Mouse (Mus musculus) large intestine, adult 2 months (tissue): Measurements from ENCODE around the gene Abcc6. TPM values are rescaled to one million over a fixed set of nuclear protein-coding genes. Genes with fewer than 3 reads are reported as not detected.

Experiments
- DNase-seq: peaks from one replicate; pipeline ENCODE4 v3.0.0-alpha.2; 2012; ENCODE audit warnings: low read depth, low spot score
- WGBS: fragments of 180-500 bp; shearing (Covaris S2); methylation state at CpG from one replicate; pipeline ENCODE4 v1.1.7; 2018; 5-methylcytosine and 5-hydroxymethylcytosine counted together
- polyA plus RNA-seq: library from polyadenylated mRNA; depleted of rRNA; stranded (reverse); fragments of >200 nt; gene quantifications from 2 replicates; pipeline ENCODE4 v1.2.3, GENCODE M21; 2012

Gene Abcc6
- polyA plus RNA-seq, 1 experiment = 3.0 TPM

DNA sequence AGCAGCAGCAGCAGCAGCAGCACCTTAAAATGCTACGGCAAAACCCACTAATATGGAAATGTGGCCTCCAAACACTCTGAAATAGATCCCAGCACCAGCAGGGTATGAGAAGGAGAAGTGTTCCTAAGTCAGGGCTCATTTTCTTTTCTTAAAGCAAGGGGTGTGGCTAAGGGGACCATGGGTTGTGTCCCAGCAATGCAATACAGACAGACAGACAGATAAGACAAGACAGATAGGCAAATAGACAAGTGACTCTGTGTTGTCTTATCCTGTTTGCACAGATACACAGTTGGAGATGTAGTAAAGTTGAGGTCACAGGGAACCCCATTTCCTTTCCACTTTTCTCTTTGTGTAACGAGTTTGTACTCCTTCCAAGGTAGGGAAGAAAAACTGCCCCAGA is 973 bp upstream of the Abcc6 start:
- no peak for DNase-seq
- WGBS = 41% methylated on average over 2 of the region's 2 CpGs

DNA sequence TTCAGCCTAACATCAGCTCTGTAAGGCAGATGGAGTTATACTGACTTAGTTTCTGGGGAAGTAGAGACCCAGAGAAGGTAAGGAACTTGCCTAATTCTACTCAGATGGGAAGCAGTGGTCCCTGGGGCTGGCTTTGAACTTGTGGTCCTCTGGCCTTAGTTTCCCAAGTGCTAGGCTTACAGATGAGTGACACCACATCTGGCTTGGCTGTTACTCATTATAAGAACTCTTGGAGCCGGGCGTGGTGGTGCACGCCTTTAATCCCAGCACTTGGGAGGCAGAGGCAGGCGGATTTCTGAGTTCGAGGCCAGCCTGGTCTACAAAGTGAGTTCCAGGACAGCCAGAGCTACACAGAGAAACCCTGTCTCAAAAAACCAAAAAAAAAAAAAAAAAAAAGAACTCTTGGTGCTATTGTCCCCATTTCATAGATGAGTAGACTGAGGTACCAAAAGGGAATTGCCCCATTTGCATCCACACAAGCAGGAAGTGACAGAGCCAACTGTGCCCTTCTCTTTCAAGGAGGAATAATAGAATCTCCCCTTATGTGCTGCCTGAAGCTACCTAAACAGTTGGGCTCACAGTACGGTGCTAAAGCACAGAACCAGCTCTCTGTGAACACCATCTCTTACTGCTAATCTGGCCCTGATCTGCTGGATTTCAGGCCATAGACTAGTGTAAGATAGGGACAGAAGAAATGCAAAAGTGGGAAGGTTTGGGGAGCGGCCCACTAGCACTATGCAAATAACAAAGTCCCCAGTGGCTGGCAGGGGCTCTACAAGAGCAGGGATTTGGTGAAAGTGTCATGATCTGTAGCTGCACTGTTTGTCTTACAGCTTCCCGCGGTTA is 580 bp downstream of the Abcc6 start:
- WGBS = 41% methylated on average over 9 of the region's 9 CpGs
- DNase-seq = no peak

DNA sequence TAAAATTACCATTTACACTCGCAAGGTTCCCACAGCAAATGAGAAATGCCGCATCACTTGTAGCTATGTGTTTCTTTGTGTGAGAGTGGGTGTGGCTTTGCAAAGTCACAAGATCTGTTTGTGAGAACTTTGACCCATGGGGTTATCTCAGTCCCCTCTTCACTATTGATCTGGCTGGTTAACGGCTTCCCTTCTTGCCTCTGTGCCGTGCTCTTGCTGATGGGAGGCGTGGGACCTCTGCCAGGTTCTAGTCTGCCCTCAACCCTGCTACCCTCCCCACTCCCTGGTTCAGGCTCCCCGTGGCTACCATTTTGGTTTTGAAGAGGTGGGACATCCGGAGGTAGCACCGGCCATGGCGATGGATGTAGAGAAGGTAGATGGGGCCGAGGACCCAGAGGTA is 1.4 kb downstream of the Abcc6 start:
- 66% methylated on average over 10 of the region's 10 CpGs for WGBS
- no peak for DNase-seq

GRCm38 (mm10) chr7:46025436-46025835 is 4.7 kb downstream of the Abcc6 start:
- 71% methylated on average over 9 of the region's 9 CpGs for WGBS
- DNase-seq = no peak

DNA sequence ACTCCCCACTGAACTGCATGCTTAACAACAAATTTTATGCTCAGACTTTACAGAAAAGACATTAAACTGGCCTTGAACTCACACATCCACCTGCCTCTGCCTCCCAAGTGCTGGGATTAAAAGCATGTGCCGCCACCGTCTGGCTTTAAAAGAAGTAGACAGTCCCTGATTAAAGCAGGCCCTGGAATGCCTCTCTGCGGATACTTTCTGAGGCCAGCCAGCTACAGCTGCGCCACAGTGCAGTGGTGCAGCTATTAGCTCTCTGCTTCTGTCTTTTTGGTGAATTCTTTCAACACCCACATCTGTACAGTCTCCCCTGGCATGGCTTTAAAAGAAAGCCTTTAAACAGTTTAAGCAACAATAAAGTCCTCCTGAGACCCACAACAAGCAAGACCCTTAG is 8.2 kb downstream of the Abcc6 start:
- no peak for DNase-seq

GRCm38 (mm10) chr7:46019594-46019993 is 10.5 kb downstream of the Abcc6 start:
- no peak for DNase-seq
- 50% methylated on average over 3 of the region's 3 CpGs for WGBS

More for the DNA sequence above, 8.2 kb downstream of the Abcc6 start:
- WGBS = 72% methylated on average over 4 of the region's 4 CpGs

DNA sequence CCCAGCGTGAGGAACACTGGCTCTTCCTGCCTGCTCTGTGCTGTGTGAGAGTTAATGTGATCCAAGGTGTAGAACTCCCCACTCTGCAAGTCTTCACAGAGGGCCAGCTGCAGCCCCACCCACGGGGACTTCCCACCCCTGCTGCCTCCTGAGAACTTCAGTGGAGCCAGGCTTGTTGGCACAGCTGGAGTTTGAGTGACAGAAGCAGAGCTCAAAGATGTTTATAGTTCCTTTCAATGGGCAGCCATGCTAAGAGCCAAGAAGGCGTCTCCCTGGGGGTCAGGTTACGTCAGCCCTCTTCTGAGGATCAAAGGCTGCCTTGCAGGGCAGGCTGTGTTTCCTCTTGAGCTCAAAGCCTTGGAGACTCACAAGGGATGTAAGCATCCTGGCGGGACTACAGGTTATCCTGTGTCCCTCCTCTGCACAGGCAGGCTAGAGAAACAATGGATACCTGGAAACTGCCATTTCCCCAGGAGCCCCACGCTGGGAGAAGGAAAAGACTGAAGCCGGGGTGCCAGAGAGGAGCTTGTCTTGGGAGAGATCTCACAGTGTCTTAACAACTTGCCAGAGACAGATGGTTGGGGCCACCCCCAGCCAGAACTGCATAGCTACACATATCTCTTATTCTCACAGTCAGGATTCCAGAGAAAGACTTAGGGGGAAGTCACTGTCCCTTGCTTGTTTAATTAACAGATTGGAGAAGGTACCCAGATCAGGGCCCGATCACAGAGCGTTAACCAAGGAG is 16.7 kb downstream of the Abcc6 start:
- no peak for DNase-seq
- WGBS = 27% methylated on average over 9 of the region's 9 CpGs

DNA sequence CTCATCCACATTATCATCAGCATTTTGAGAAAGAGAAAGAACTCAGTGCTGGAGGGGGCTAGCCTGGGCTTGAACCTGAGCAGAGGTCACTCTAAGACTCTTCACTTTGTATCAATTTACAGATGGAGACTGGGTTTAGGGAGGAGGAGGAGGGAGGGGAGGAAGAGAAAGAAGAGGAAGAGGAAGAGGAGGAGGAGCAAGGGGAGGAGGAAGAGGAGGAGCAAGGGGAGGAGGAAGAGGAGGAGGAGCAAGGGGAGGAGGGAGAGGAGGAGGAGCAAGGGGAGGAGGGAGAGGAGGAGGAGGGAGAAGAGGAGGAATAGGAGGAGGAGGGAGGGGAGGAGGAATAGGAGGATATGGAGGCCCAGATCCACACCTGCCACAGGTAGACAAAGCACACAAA is 18.0 kb downstream of the Abcc6 start:
- DNase-seq = no peak

GRCm38 (mm10) chr7:46009578-46009977 is 20.5 kb downstream of the Abcc6 start:
- DNase-seq = no peak

GRCm38 (mm10) chr7:46002748-46003147 is 27.4 kb downstream of the Abcc6 start:
- DNase-seq = no peak
- 52% methylated on average over 4 of the region's 4 CpGs for WGBS

More at GRCm38 (mm10) chr7:46009578-46009977, 20.5 kb downstream of the Abcc6 start:
- WGBS = 15% methylated on average over 5 of the region's 5 CpGs

DNA sequence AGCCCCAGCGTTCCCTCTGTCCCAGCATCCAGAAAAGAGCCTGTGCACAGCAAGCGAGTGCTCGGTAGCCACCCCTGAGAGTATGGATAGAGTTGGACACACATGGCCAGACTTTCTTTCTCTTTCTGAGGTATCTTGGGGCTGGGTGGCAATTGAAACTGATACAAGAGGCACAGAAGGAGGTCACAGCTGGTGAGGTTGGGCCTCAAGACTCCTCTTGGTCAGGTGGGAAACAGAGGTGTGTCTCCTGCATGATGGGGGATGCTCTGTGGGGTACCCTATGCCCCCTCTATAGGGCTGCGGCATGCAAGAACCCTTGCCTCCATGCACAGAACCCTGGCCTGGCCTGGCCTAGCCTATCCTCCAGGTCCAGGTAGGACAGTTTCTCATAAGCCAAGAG is 29.5 kb downstream of the Abcc6 start:
- 91% methylated on average over 4 of the region's 4 CpGs for WGBS

DNA sequence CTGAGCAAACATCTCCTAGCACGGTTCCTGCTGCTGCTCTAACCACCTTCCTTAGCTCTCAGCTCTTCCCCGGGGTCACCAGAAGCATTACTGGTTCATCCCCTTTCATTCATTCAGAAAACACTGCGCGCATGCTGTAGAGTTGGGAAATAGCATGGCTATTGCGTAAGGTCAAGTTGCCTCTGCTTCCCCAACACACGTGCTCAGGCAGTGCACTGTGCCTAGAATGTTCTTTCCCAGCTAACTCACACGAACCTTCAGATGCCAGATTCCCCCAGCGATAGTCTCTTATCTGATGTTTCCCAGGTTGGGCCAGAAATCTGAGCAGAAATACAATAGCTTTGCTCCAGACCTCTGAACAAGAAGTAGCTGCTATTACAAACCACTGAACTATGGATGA is 37.6 kb downstream of the Abcc6 start:
- DNase-seq = no peak
- WGBS = 70% methylated on average over 8 of the region's 8 CpGs

More for the DNA sequence above, 29.5 kb downstream of the Abcc6 start:
- DNase-seq = no peak

DNA sequence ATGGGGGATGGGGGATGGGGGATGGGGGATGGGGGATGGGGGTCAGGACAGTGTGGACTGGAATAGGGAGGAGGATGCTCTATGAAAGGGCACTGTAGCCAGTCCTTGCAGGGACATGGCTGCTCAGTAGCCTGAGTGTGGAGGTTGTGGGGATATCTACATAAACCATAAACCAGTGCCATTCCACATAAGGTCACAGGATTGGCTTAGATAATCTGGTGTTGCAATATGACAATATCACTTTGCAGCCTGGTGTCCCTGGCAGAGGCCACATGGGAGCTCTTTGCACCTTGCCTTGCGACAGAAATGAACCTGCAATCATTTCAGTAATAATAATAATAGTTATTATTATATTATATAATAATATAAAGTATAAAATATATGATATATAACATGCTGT is 41.8 kb downstream of the Abcc6 start:
- DNase-seq = no peak
- WGBS = 80% methylated on average over 1 of the region's 1 CpGs

GRCm38 (mm10) chr7:45986893-45987292 is 43.2 kb downstream of the Abcc6 start:
- 74% methylated on average over 6 of the region's 6 CpGs for whole genome bisulfite sequencing
- no peak for DNase-seq

DNA sequence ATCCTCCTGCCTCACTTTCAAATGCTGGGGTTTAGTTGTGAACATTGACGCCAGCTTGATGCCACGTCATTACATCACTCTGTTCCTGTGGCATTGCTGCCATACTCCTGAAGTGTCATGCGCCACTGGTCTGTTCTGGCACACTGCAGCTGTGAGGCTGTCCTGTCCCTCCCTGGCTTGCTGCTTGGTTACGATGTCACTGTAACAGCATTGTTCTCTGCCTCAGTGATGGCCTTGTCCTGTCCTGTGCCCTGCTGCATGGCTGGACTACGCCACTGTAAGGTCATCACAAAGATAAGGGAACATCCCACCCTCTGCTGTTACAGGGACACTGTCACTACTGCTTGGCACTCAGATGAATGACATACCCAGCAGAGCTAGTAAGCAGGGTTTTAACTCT is 48.5 kb downstream of the Abcc6 start:
- DNase-seq = no peak
- 86% methylated on average over 5 of the region's 5 CpGs for WGBS

GRCm38 (mm10) chr7:45974512-45974911 is 55.6 kb downstream of the Abcc6 start:
- no peak for DNase-seq
- WGBS = 67% methylated on average over 6 of the region's 6 CpGs

DNA sequence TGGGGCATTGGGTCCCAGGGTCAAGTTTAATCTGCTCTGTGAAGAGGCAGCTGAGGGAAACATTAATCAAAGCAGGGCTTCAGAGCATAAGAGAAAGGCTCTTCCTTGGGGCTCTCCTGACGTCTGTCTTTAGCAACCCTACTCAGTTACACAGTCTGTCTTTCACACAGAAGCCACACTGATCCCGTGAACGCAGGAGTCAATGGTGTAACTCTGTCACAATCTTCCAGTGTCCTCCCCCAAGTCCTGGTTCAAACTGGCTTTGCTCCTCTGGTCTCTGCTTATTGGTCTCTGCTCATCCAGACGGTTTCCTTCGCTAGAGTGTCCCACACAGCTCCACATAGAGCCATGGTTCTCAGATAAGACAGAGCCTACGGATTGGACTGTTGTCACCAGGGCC is 56.0 kb downstream of the Abcc6 start:
- WGBS = 41% methylated on average over 6 of the region's 6 CpGs
- no peak for DNase-seq

DNA sequence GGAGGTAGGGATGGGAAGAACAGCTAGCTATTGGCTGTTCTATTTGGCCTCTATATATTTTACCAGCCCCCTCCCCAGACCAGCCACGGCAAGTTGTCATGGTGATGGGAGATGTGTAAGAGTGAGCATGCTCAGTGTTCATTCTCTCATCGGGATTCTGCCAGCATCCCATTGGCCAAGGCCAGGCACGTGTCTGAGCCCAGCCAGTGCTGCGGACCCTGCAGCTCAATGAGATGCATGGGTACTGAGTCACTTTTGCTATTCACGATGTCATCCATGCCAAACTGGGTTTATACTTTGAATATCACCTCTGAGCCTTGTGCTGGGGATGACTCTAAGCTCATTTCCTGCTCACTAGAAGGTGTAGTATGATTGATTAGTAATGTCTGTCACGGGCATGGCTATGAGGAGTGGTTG is 56.8 kb downstream of the Abcc6 start:
- DNase-seq = no peak
- 84% methylated on average over 6 of the region's 6 CpGs for WGBS

GRCm38 (mm10) chr7:45971831-45972723 is 58.0 kb downstream of the Abcc6 start:
- DNase-seq = no peak
- 71% methylated on average over 11 of the region's 11 CpGs for WGBS

GRCm38 (mm10) chr7:45956611-45957010 is 73.5 kb downstream of the Abcc6 start:
- no peak for DNase-seq
- 27% methylated on average over 4 of the region's 4 CpGs for WGBS
